Mouse (Mus musculus): ENCODE measurements at regions not wholly inside any gene's neighbourhood (a gene's known extent, or its start where the extent isn't known, plus 50 kb on each side); places are given as distances from the start of the nearest gene placed in this dataset.
"Not testable (repeated sequence)": the region's sequence is repeated elsewhere in the genome, so short reads cannot be mapped to it uniquely, and the experiment has no call there.

- TF ChIP-seq CTCF (IDR thresholded peaks at IDR 0.05; ENCODE audit: low read depth, low read length) (no peak), POLR2A (IDR thresholded peaks at IDR 0.05; ENCODE audit: borderline replicate concordance, low read depth, low read length) (no peak)
- Histone ChIP-seq H3K27ac (ENCODE audit: insufficient read depth, low read depth, low read length) (no peak overlapping the region), H3K4me3 (ENCODE audit: insufficient read depth, low read length) (no peak overlapping the region), H3K4me1 (ENCODE audit: control insufficient read depth, insufficient read depth, low read length) (peaks cover 7% of the 10 kb centered on the region)
Measured at GRCm38 (mm10) chr8:26608588-26608987, 368.5 kb upstream of the Zfp703 start.

GRCm38 (mm10) chr8:26612153-26612552 is 365.0 kb upstream of the Zfp703 start:
- no peak overlapping the region for H3K4me3 ChIP-seq (ENCODE audit: insufficient read depth, low read length)
- H3K4me1 ChIP-seq (ENCODE audit: control insufficient read depth, insufficient read depth, low read length) = peaks cover 4% of the 10 kb centered on the region; the same call in 1 of the 2 replicates
- no peak overlapping the region; the same call in 1 of the 2 replicates for H3K27ac ChIP-seq (ENCODE audit: insufficient read depth, low read depth, low read length)
- TF ChIP-seq CTCF (IDR thresholded peaks at IDR 0.05; ENCODE audit: low read depth, low read length) = no peak
- TF ChIP-seq POLR2A (IDR thresholded peaks at IDR 0.05; ENCODE audit: borderline replicate concordance, low read depth, low read length) = no peak

DNA sequence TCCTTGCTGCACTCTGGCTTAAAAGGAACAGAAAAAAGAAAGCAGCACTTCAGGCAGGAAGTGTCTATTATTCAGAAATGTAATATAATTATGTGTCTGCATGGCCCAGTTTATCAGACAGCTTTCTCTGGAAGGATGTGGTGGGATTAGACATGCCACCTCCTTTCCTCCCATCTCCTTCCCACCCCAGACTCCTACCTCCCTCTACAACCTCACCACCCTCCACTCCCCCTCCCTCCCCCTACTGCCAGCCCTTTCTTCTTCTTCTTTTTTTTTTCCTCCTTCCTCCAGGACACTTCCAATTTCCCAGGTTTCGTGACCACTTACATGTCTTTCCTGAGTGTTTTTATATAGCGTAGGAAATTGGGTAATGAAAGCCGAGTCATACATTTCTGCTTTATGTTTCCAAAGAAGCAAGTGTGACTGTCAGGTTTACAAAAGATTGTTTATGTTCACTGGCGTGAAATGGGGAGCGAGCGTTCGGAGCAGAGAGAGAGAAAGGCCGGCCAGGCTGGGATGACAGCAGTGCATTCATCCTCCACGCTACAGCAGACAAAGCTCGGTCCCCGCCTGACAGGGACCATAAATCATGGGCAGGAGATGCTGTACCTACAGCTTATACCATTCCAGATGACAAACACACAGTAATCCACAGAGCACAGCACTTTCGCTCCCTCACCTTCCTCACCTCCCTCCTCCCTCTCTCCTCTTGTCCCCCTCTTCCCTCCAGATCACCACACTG is 354.6 kb upstream of the Zfp703 start:
- H3K27ac ChIP-seq (ENCODE audit: insufficient read depth, low read depth, low read length) = no peak overlapping the region
- TF ChIP-seq CTCF (IDR thresholded peaks at IDR 0.05; ENCODE audit: low read depth, low read length) (no peak), POLR2A (IDR thresholded peaks at IDR 0.05; ENCODE audit: borderline replicate concordance, low read depth, low read length) (no peak)
- H3K4me3 ChIP-seq (ENCODE audit: insufficient read depth, low read length) = no peak overlapping the region
- H3K4me1 ChIP-seq (ENCODE audit: control insufficient read depth, insufficient read depth, low read length) = no peaks in the 10 kb centered on the region

DNA sequence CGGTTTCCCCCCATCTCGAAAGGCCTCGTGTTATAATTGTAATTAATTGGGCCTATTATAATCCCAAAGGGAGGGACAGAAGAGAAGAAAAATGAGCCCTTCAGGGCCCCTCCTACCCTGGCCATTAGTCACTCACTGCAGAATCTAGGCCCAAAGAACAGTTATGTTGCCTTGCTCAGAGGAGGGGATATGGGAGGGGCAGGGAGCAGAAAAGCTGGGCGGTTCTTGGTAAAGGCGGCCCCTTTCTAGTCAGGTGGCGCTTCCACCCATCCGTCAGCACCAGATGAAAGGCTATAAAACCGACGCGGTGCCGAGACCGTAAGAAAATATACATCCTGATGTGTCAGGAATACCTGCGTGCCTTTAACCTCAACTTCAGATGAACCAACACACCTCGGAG is 350.9 kb upstream of the Zfp703 start:
- TF ChIP-seq CTCF (IDR thresholded peaks at IDR 0.05; ENCODE audit: low read depth, low read length) (no peak), POLR2A (IDR thresholded peaks at IDR 0.05; ENCODE audit: borderline replicate concordance, low read depth, low read length) (no peak)
- Histone ChIP-seq H3K27ac (ENCODE audit: insufficient read depth, low read depth, low read length) (no peak overlapping the region), H3K4me1 (ENCODE audit: control insufficient read depth, insufficient read depth, low read length) (no peaks in the 10 kb centered on the region), H3K4me3 (ENCODE audit: insufficient read depth, low read length) (no peak overlapping the region)

- TF ChIP-seq CTCF (IDR thresholded peaks at IDR 0.05; ENCODE audit: low read depth, low read length) (no peak), POLR2A (IDR thresholded peaks at IDR 0.05; ENCODE audit: borderline replicate concordance, low read depth, low read length) (no peak)
- no peaks in the 10 kb centered on the region for H3K4me1 ChIP-seq (ENCODE audit: control insufficient read depth, insufficient read depth, low read length)
- H3K4me3 ChIP-seq (ENCODE audit: insufficient read depth, low read length) = no peak overlapping the region
- H3K27ac ChIP-seq (ENCODE audit: insufficient read depth, low read depth, low read length) = no peak overlapping the region
Measured at GRCm38 (mm10) chr8:26626651-26627077, 350.5 kb upstream of the Zfp703 start.

DNA sequence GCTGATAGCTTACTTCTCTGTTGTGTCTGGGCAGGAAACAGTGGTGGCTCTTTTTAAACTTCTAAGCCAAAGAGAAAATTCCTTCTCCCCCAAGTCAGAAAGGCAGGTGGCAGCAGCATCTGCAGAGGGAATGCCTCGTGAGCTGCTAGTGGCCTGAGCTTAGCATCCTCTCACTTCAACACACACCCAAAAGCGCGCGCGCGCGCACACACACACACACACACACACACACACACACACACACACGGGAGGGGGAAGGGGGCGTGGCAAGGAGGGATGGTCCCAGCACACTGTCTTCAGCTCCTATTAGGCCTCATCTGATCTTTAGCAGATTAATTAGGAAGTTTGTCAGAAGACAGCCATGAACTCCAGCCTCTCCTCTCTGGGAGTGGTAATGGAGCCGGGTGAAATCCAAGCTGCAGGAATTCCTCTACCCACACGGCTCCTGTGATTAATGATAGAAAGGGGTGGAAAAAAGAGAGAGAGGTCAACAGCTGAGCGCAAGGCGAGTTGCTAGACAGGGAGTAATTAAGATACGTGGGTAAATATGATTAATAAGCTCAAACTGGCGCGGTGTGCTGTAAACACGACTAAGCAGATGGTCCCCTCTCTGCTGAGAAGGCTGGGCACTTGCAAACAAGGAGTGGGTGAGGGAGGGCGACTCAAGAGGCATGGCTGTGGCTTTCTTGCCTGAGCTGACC is 349.8 kb upstream of the Zfp703 start:
- H3K4me1 ChIP-seq (ENCODE audit: control insufficient read depth, insufficient read depth, low read length) = no peaks in the 10 kb centered on the region
- no peak overlapping the region for H3K27ac ChIP-seq (ENCODE audit: insufficient read depth, low read depth, low read length)
- TF ChIP-seq POLR2A (IDR thresholded peaks at IDR 0.05; ENCODE audit: borderline replicate concordance, low read depth, low read length) (no peak), CTCF (IDR thresholded peaks at IDR 0.05; ENCODE audit: low read depth, low read length) (no peak)
- H3K4me3 ChIP-seq (ENCODE audit: insufficient read depth, low read length) = no peak overlapping the region

- H3K27ac ChIP-seq (ENCODE audit: insufficient read depth, low read depth, low read length) = no peak overlapping the region
- H3K4me3 ChIP-seq (ENCODE audit: insufficient read depth, low read length) = no peak overlapping the region
- no peaks in the 10 kb centered on the region for H3K4me1 ChIP-seq (ENCODE audit: control insufficient read depth, insufficient read depth, low read length)
- no peak for TF ChIP-seq CTCF (IDR thresholded peaks at IDR 0.05; ENCODE audit: low read depth, low read length)
- no peak for TF ChIP-seq POLR2A (IDR thresholded peaks at IDR 0.05; ENCODE audit: borderline replicate concordance, low read depth, low read length)
Measured at GRCm38 (mm10) chr8:26630544-26630943, 346.6 kb upstream of the Zfp703 start.

DNA sequence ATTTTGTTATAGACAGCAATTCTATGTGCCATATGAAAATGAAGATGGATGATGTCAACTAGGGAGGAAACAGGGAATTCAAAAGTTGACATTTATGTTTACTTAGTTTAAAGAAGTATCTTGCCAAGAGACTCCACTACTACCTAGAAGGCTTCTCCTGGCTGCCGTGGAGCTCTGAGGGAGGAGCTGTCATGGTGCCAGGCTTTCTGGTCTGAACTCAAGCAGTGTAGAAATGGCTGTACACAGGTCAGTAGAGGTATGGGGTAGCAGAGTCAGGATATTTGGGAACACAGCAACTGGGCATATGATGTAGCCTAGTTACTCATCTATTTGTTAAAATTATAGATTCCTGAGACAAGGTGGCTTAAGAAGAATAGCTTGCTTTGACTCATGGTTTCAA is 341.4 kb upstream of the Zfp703 start:
- TF ChIP-seq CTCF (IDR thresholded peaks at IDR 0.05; ENCODE audit: low read depth, low read length) (no peak), POLR2A (IDR thresholded peaks at IDR 0.05; ENCODE audit: borderline replicate concordance, low read depth, low read length) (no peak)
- no peak overlapping the region for H3K4me3 ChIP-seq (ENCODE audit: insufficient read depth, low read length)
- H3K4me1 ChIP-seq (ENCODE audit: control insufficient read depth, insufficient read depth, low read length) = no peaks in the 10 kb centered on the region
- H3K27ac ChIP-seq (ENCODE audit: insufficient read depth, low read depth, low read length) = no peak overlapping the region

- H3K4me1 ChIP-seq (ENCODE audit: control insufficient read depth, insufficient read depth, low read length); H3K4me3 ChIP-seq (ENCODE audit: insufficient read depth, low read length): not testable (repeated sequence)
Measured at GRCm38 (mm10) chr8:26645375-26645774, 331.8 kb upstream of the Zfp703 start.

GRCm38 (mm10) chr8:26650287-26650686 is 326.8 kb upstream of the Zfp703 start:
- no peak overlapping the region for H3K4me3 ChIP-seq (ENCODE audit: insufficient read depth, low read length)
- TF ChIP-seq POLR2A (IDR thresholded peaks at IDR 0.05; ENCODE audit: borderline replicate concordance, low read depth, low read length) = no peak
- TF ChIP-seq CTCF (IDR thresholded peaks at IDR 0.05; ENCODE audit: low read depth, low read length) = no peak
- no peak overlapping the region for H3K27ac ChIP-seq (ENCODE audit: insufficient read depth, low read depth, low read length)
- H3K4me1 ChIP-seq (ENCODE audit: control insufficient read depth, insufficient read depth, low read length) = no peaks in the 10 kb centered on the region

More at GRCm38 (mm10) chr8:26645375-26645774, 331.8 kb upstream of the Zfp703 start:
- H3K27ac ChIP-seq (ENCODE audit: insufficient read depth, low read depth, low read length) = not testable (repeated sequence)
